Mouse (Mus musculus) cortical plate, adult 2 months (tissue): Measurements from ENCODE around the gene Rbm47. TPM values are rescaled to one million over a fixed set of nuclear protein-coding genes. Genes with fewer than 3 reads are reported as not detected.

ENCODE experiments used
- H3K27ac ChIP-seq: fragments of 200-500 bp; 2 replicates; pipeline ENCODE4 v1.5.1; 2012; ENCODE audit warnings: low read length, control low read depth, inconsistent platforms; ENCODE audit not compliant: insufficient read depth
- H3K4me1 ChIP-seq: fragments of 200-500 bp; 2 replicates; pipeline ENCODE4 v1.6.1; 2011; ENCODE audit warnings: low read length; ENCODE audit not compliant: control insufficient read depth, insufficient read depth
- H3K4me3 ChIP-seq: fragments of 200-500 bp; 2 replicates; pipeline ENCODE4 v1.5.1; 2011; ENCODE audit warnings: mild to moderate bottlenecking, low read length, control low read depth; ENCODE audit not compliant: insufficient read depth
- CTCF ChIP-seq: fragments of 200-500 bp; IDR thresholded peaks from 2 replicates; pipeline ENCODE4 v1.5.1; 2011; ENCODE audit warnings: mild to moderate bottlenecking, control low read depth, low read length; ENCODE audit not compliant: insufficient read depth; ENCODE audit errors: extremely low read depth
- POLR2A ChIP-seq: fragments of 200-500 bp; IDR thresholded peaks from 2 replicates; pipeline ENCODE4 v1.6.1; 2011; ENCODE audit warnings: mild to moderate bottlenecking, low read length, control low read depth; ENCODE audit not compliant: insufficient read depth; ENCODE audit errors: extremely low read depth
- polyA plus RNA-seq: library from polyadenylated mRNA; depleted of rRNA; stranded (reverse); fragments of >200 nt; gene quantifications from 2 replicates; pipeline ENCODE4 v1.2.3, GENCODE M21; 2012

The Rbm47 gene
- polyA plus RNA-seq, 1 experiment: 0.73 TPM

- no peak for TF ChIP-seq POLR2A
- TF ChIP-seq CTCF: no peak
- H3K4me1 ChIP-seq: no peaks in the 10 kb centered on the region
- H3K4me3 ChIP-seq: no peak overlapping the region
- H3K27ac ChIP-seq: no peak overlapping the region
These were observed 116.2 kb downstream of the Rbm47 start for GRCm38 (mm10) chr5:66056680-66057079.

GRCm38 (mm10) chr5:66054394-66054793, 118.5 kb downstream of the Rbm47 start:
- TF ChIP-seq POLR2A (no peak), CTCF (no peak)
- H3K4me1 ChIP-seq: no peaks in the 10 kb centered on the region
- no peak overlapping the region for H3K27ac ChIP-seq
- H3K4me3 ChIP-seq: no peak overlapping the region

- no peaks in the 10 kb centered on the region for H3K4me1 ChIP-seq
- TF ChIP-seq CTCF: no peak
- TF ChIP-seq POLR2A: no peak
These were observed 120.0 kb downstream of the Rbm47 start for GRCm38 (mm10) chr5:66052777-66053548.

GRCm38 (mm10) chr5:66050841-66051240, 122.1 kb downstream of the Rbm47 start:
- no peak overlapping the region for H3K27ac ChIP-seq
- no peak for TF ChIP-seq POLR2A
- TF ChIP-seq CTCF: no peak

More at GRCm38 (mm10) chr5:66052777-66053548, 120.0 kb downstream of the Rbm47 start:
- H3K4me3 ChIP-seq: no peak overlapping the region
- H3K27ac ChIP-seq: no peak overlapping the region

GRCm38 (mm10) chr5:66046356-66046755, 126.6 kb downstream of the Rbm47 start:
- TF ChIP-seq POLR2A (no peak), CTCF (no peak)
- Histone ChIP-seq H3K27ac (no peak overlapping the region), H3K4me3 (no peak overlapping the region), H3K4me1 (no peaks in the 10 kb centered on the region)

More at GRCm38 (mm10) chr5:66050841-66051240, 122.1 kb downstream of the Rbm47 start:
- no peaks in the 10 kb centered on the region for H3K4me1 ChIP-seq
- no peak overlapping the region for H3K4me3 ChIP-seq

- Histone ChIP-seq H3K4me1 (no peaks in the 10 kb centered on the region), H3K27ac (no peak overlapping the region), H3K4me3 (no peak overlapping the region)
- TF ChIP-seq CTCF: no peak
- no peak for TF ChIP-seq POLR2A
These were observed 129.0 kb downstream of the Rbm47 start for GRCm38 (mm10) chr5:66043897-66044296.

- TF ChIP-seq CTCF: no peak
- no peak for TF ChIP-seq POLR2A
- Histone ChIP-seq H3K4me1 (no peaks in the 10 kb centered on the region), H3K27ac (no peak overlapping the region), H3K4me3 (no peak overlapping the region)
These were observed 130.1 kb downstream of the Rbm47 start for GRCm38 (mm10) chr5:66042651-66043340.

- no peak for TF ChIP-seq POLR2A
- TF ChIP-seq CTCF: no peak
- Histone ChIP-seq H3K27ac (no peak overlapping the region), H3K4me1 (no peaks in the 10 kb centered on the region), H3K4me3 (no peak overlapping the region)
These were observed 132.1 kb downstream of the Rbm47 start for GRCm38 (mm10) chr5:66040744-66041279.

- Histone ChIP-seq H3K27ac (no peak overlapping the region), H3K4me3 (no peak overlapping the region), H3K4me1 (no peaks in the 10 kb centered on the region)
- no peak for TF ChIP-seq CTCF
- no peak for TF ChIP-seq POLR2A
These were observed 133.1 kb downstream of the Rbm47 start for GRCm38 (mm10) chr5:66039813-66040212.
